Mouse (Mus musculus) heart, embryonic 16.5 days (tissue): ENCODE measurements at regions not wholly inside any gene's neighbourhood (a gene's known extent, or its start where the extent isn't known, plus 50 kb on each side); places are given as distances from the start of the nearest gene placed in this dataset.

Experiments used
- ATAC-seq: fragments of 200-750 bp; cut with Nextera tagmentation; replicated peaks from 2 replicates; pipeline ENCODE4 v1.8.0; 2017; ENCODE audit warnings: moderate number of reproducible peaks; ENCODE audit not compliant: insufficient read depth, low FRiP score; ENCODE audit errors: extremely low read depth
- H3K27ac ChIP-seq: fragments of 300-500 bp; sonication (generic); 2 replicates; pipeline ENCODE4 v1.5.1; 2014; ENCODE audit warnings: mild to moderate bottlenecking, low read length, control low read depth, moderate library complexity
- H3K27me3 ChIP-seq: fragments of 300-500 bp; sonication (generic); 2 replicates; pipeline ENCODE4 v1.6.1; 2014; ENCODE audit warnings: low read length, mixed read lengths; ENCODE audit not compliant: control insufficient read depth, insufficient read depth
- H3K36me3 ChIP-seq: fragments of 300-500 bp; sonication (generic); 2 replicates; pipeline ENCODE4 v1.6.1; 2014; ENCODE audit not compliant: control insufficient read depth, insufficient read depth
- H3K4me1 ChIP-seq: fragments of 300-500 bp; sonication (generic); 2 replicates; pipeline ENCODE4 v1.6.1; 2014; ENCODE audit warnings: low read length, mixed read lengths; ENCODE audit not compliant: control insufficient read depth, insufficient read depth
- H3K4me2 ChIP-seq: fragments of 300-500 bp; sonication (generic); 2 replicates; pipeline ENCODE4 v1.6.1; 2014; ENCODE audit warnings: low read depth, mild to moderate bottlenecking, control low read depth, low read length
- H3K4me3 ChIP-seq: fragments of 300-500 bp; sonication (generic); 2 replicates; pipeline ENCODE4 v1.5.1; 2014; ENCODE audit warnings: mild to moderate bottlenecking, control low read depth, low read length
- H3K9ac ChIP-seq: fragments of 300-500 bp; sonication (generic); 2 replicates; pipeline ENCODE4 v1.6.1; 2014; ENCODE audit warnings: low read length, control low read depth
- H3K9me3 ChIP-seq: fragments of 300-500 bp; sonication (generic); replicated peaks from 2 replicates; pipeline ENCODE4 v1.6.1; 2016; ENCODE audit warnings: low read length; ENCODE audit not compliant: control insufficient read depth
- WGBS: fragments of 180-500 bp; shearing (Covaris S2); extraction: QIAGEN DNeasy Blood & Tissue Kit; methylation state at CpG from one replicate; pipeline ENCODE4 v1.1.7; 2014; 5-methylcytosine and 5-hydroxymethylcytosine counted together

DNA sequence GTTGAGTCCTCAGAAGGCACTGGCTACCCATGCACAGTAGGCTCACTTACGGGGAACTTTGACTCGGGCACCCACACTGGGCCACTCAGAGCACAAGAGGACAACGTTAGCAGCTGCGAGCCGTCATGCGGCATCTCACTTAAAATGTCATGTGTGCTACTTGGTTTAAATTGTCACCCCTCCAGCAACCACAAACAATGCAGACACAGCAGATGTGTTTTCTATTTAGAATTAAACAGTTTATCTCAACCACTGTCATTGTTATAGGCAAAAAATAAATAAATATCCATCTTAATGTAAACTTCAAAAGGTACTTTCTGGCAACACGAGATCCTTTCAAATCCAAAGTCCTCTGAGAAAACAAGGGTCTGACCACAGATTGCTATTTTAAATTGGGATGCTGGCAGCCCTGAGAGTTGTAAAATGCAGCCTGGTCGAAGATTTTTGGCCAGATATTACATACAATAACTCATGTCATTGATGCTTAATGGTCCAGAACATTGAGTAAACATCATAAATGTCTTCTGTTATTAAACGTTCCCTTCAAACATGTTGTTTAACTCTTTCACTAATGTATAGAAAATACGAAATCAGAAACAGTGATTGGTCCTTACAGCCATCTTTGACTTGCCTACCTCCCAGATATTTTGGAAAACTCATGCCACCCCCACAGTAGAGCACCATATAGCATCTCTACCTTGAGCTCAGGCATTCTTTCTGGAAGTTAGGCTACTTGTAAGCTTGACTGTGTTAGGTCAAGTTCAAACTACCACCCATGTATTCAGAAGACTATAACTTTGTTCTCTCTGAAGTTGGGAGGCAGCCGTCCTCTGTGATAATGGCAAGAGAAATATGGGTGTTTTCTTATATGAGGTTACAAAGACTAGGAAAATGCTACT, 232.8 kb upstream of the Tcf21 start:
- H3K27ac ChIP-seq: no peak overlapping the region
- 70% methylated on average over 11 of the region's 11 CpGs for WGBS

DNA sequence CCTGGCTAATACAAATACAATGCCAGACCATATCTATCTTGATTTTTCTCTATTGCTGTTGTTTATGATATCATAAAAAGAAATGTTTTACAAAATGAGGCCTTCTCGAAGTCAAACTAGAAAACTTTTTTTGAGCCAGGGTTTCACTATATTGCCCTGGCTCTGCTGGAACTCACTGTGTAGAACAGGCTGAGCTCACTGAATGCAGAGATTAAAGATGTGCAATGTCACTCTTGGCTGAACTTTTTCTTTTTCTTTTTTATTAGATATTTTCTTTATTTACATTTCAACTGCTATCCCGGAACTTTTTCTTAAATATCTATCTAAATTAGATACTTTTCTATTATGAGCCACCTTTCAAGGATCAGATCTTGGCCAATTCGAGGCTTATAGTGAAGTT, 224.5 kb upstream of the Tcf21 start:
- no peaks in the 10 kb centered on the region for H3K27me3 ChIP-seq
- no peaks in the 10 kb centered on the region; the same call in 1 of the 2 replicates for H3K4me1 ChIP-seq
- H3K27ac ChIP-seq: no peak overlapping the region
- no peak overlapping the region for H3K4me2 ChIP-seq
- no peaks in the 10 kb centered on the region for H3K36me3 ChIP-seq
- no peak for ATAC-seq
- no peak overlapping the region for H3K4me3 ChIP-seq
- 54% methylated on average over 3 of the region's 3 CpGs for WGBS
- no peak overlapping the region for H3K9ac ChIP-seq
- H3K9me3 ChIP-seq: no peaks in the 10 kb centered on the region

More for the DNA sequence above, 232.8 kb upstream of the Tcf21 start:
- no peaks in the 10 kb centered on the region for H3K4me1 ChIP-seq
- no peaks in the 10 kb centered on the region for H3K36me3 ChIP-seq
- no peak overlapping the region for H3K9ac ChIP-seq
- H3K27me3 ChIP-seq: no peaks in the 10 kb centered on the region
- no peak overlapping the region for H3K4me2 ChIP-seq
- H3K4me3 ChIP-seq: no peak overlapping the region
- H3K9me3 ChIP-seq: no peaks in the 10 kb centered on the region
- no peak for ATAC-seq

- H3K4me1 ChIP-seq: no peaks in the 10 kb centered on the region
- no peak overlapping the region for H3K27ac ChIP-seq
- H3K9me3 ChIP-seq: no peaks in the 10 kb centered on the region
- H3K4me2 ChIP-seq: no peak overlapping the region
- H3K36me3 ChIP-seq: no peaks in the 10 kb centered on the region
- no peak overlapping the region for H3K9ac ChIP-seq
- no peak for ATAC-seq
- 71% methylated on average over 4 of the region's 4 CpGs for WGBS
- no peak overlapping the region for H3K4me3 ChIP-seq
- no peaks in the 10 kb centered on the region for H3K27me3 ChIP-seq
These were observed 211.6 kb upstream of the Tcf21 start for GRCm38 (mm10) chr10:23031491-23032126.

DNA sequence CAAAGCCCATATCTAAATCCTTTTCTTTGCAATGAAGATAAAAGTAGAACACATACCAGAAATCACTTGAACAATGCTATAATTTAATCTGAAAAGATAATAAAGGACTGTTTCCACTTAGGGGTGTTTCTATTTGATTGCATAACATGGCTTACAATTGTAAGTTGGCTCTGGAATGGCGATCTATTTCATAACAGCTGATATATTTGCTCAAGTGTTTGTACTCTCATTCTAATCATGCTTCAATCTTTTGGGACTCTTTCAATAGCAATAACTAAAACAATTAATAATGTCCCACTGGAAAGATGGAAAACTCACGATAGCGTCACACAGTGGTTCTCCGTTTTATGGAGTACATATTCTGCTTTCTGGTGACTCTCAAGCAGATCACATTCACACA, 208.0 kb upstream of the Tcf21 start:
- Histone ChIP-seq H3K4me3 (no peak overlapping the region), H3K9ac (no peak overlapping the region), H3K4me1 (no peaks in the 10 kb centered on the region), H3K27ac (no peak overlapping the region), H3K4me2 (no peak overlapping the region), H3K9me3 (no peaks in the 10 kb centered on the region), H3K27me3 (no peaks in the 10 kb centered on the region), H3K36me3 (no peaks in the 10 kb centered on the region)
- 73% methylated on average over 4 of the region's 4 CpGs for WGBS
- no peak for ATAC-seq

GRCm38 (mm10) chr10:23017151-23017678, 197.2 kb upstream of the Tcf21 start:
- H3K9ac ChIP-seq: no peak overlapping the region
- no peaks in the 10 kb centered on the region for H3K36me3 ChIP-seq
- H3K4me2 ChIP-seq: no peak overlapping the region
- ATAC-seq: no peak
- H3K27ac ChIP-seq: no peak overlapping the region
- no peaks in the 10 kb centered on the region for H3K27me3 ChIP-seq
- 56% methylated on average over 4 of the region's 4 CpGs for WGBS
- no peaks in the 10 kb centered on the region for H3K4me1 ChIP-seq
- H3K9me3 ChIP-seq: no peaks in the 10 kb centered on the region
- no peak overlapping the region for H3K4me3 ChIP-seq

GRCm38 (mm10) chr10:23015935-23016694, 196.1 kb upstream of the Tcf21 start:
- no peak overlapping the region for H3K4me2 ChIP-seq
- no peak overlapping the region for H3K27ac ChIP-seq
- H3K4me3 ChIP-seq: no peak overlapping the region
- WGBS: 45% methylated on average over 3 of the region's 3 CpGs
- no peaks in the 10 kb centered on the region for H3K4me1 ChIP-seq
- H3K9ac ChIP-seq: no peak overlapping the region
- H3K36me3 ChIP-seq: no peaks in the 10 kb centered on the region
- no peaks in the 10 kb centered on the region for H3K27me3 ChIP-seq
- ATAC-seq: no peak
- no peaks in the 10 kb centered on the region for H3K9me3 ChIP-seq

DNA sequence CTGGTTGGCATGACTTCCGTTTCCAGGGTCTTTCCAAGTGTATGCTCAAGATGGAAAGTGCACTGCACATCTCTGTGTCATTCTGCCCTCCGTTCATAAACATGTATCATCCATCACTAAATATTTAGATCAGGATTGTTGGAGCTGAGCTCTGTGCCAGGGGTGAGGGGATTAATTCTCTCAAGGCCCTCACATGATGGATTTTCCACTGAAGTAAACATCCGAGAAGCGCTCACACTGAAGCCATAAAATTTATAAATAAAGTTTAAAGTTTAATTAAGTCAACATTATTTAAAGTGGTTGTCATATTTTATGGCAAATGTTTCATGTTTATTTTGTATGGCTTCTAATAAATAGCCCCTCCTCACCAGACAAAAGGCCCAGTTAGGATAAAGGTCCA, 190.7 kb upstream of the Tcf21 start:
- no peak overlapping the region for H3K27ac ChIP-seq
- H3K27me3 ChIP-seq: no peaks in the 10 kb centered on the region
- no peaks in the 10 kb centered on the region for H3K4me1 ChIP-seq
- no peak overlapping the region for H3K9ac ChIP-seq
- H3K4me3 ChIP-seq: no peak overlapping the region
- 75% methylated on average over 4 of the region's 4 CpGs for WGBS
- no peak for ATAC-seq
- no peak overlapping the region for H3K4me2 ChIP-seq
- H3K9me3 ChIP-seq: no peaks in the 10 kb centered on the region
- H3K36me3 ChIP-seq: no peaks in the 10 kb centered on the region

DNA sequence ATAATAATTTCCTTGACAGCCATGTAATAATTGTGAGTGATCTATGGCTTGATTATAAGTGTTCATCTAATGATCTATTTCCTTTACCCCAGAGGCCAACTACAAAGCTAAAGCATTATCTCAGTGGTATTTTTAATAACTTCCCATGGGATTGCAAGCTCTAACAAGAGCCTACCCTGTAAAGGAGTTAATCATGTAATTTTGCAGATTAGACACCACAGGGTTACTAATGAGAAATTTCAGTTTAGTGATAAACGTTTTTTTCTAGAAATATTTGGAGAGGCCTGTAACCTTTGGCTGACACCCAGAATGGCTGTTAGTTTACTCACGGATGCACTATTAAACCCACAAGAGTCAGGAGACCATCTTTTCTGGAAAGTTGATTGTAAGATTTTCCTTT, 190.2 kb upstream of the Tcf21 start:
- Histone ChIP-seq H3K4me1 (no peaks in the 10 kb centered on the region), H3K36me3 (no peaks in the 10 kb centered on the region), H3K4me2 (no peak overlapping the region), H3K9ac (no peak overlapping the region), H3K27ac (no peak overlapping the region), H3K9me3 (no peaks in the 10 kb centered on the region), H3K27me3 (no peaks in the 10 kb centered on the region), H3K4me3 (no peak overlapping the region)
- no peak for ATAC-seq
- WGBS: 47% methylated on average over 2 of the region's 2 CpGs
